Mouse (Mus musculus): ENCODE results near the gene Gm8773. TPM values are rescaled to one million over a fixed set of nuclear protein-coding genes. Genes with fewer than 3 reads are reported as not detected.

Gene Gm8773
- polyA plus RNA-seq, 1 experiment from 2014 or later, result 1.2 TPM

DNA sequence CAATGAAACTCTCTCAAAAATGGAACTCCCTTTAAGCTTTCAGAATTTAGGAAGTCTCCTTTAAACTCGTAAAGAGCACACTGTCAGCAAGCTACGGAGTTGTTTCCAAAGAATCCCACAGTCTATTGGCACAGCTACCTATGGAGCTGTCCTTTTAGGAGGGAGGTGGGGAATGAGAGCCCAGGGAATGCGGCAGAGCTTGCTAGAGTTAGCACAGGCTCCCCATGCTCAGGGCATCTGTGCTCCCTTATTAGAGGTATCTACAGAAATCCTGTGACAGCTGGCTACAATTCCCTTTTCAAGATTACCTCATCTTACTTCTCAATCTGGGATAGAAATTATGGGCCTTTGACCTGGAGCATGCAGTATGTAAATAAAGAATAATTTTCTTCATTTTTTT, 36.9 kb downstream of the Gm8773 start:
- no peaks in the 10 kb centered on the region for H3K36me3 ChIP-seq
- no peaks in the 10 kb centered on the region for H3K27me3 ChIP-seq
- no peak overlapping the region for H3K27ac ChIP-seq
- no peak overlapping the region for H3K4me2 ChIP-seq
- no peak overlapping the region for H3K4me3 ChIP-seq
- no peak for ATAC-seq (replicated peaks; ENCODE audit: insufficient number of reproducible peaks, insufficient read depth, low FRiP score, low read depth)
- H3K4me1 ChIP-seq (replicated peaks), result no peaks in the 10 kb centered on the region
- no peak overlapping the region for H3K9ac ChIP-seq
- no peaks in the 10 kb centered on the region for H3K9me3 ChIP-seq (replicated peaks)
- WGBS, result 35% methylated on average over 3 of the region's 3 CpGs

DNA sequence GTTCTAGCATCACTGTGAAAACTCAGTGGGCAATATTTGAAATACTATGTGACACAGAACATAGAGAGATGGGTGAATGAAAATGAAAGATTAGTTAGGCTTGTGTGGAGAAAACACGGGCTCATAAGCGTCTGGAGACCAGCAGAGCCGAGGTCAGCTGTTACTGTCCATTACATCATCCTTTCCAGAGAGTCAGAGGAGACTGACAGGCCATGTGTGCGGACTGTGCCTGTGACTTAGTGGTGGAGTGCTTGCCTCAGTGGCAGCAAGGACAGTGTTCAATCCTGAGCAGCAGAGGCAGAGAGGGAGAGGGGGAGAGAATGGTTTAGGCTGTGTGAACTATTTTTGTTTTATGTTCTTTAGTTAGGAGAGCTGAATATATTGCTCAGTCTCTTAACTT, 44.7 kb downstream of the Gm8773 start:
- H3K27ac ChIP-seq, result no peak overlapping the region
- WGBS, result 41% methylated on average over 4 of the region's 4 CpGs
- H3K4me2 ChIP-seq, result no peak overlapping the region
- H3K4me1 ChIP-seq (replicated peaks), result no peaks in the 10 kb centered on the region
- no peak for ATAC-seq (replicated peaks; ENCODE audit: insufficient number of reproducible peaks, insufficient read depth, low FRiP score, low read depth)
- no peaks in the 10 kb centered on the region for H3K36me3 ChIP-seq
- H3K27me3 ChIP-seq, result no peaks in the 10 kb centered on the region
- H3K4me3 ChIP-seq, result no peak overlapping the region
- H3K9ac ChIP-seq, result no peak overlapping the region
- no peaks in the 10 kb centered on the region for H3K9me3 ChIP-seq (replicated peaks)

DNA sequence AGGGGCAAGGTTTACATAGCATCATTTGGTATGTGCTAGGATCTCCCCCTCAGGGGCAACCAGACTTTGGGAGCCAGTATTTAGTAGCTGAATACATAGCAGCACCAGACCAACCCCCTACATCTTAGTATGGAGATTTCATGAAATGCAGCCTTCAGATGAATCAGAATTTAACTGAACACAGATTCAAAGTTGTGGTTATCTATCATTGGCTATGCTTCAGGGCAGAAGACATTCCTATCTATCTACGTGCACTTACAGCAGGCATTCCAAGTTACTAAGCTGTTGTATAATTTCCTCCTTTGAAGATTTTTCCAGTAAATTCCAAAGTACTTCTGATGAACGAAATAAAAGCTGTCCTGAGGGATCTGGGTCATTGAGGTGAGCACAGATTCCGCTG, 51.9 kb downstream of the Gm8773 start:
- no peak for ATAC-seq (replicated peaks; ENCODE audit: insufficient number of reproducible peaks, insufficient read depth, low FRiP score, low read depth)
- no peak overlapping the region for H3K27ac ChIP-seq
- H3K4me3 ChIP-seq, result no peak overlapping the region
- WGBS, result 58% methylated on average over 3 of the region's 3 CpGs
- no peaks in the 10 kb centered on the region for H3K4me1 ChIP-seq (replicated peaks)
- H3K4me2 ChIP-seq, result no peak overlapping the region
- H3K9ac ChIP-seq, result no peak overlapping the region
- H3K27me3 ChIP-seq, result no peaks in the 10 kb centered on the region
- no peaks in the 10 kb centered on the region for H3K36me3 ChIP-seq
- H3K9me3 ChIP-seq (replicated peaks), result no peaks in the 10 kb centered on the region

Other genes starting within 250 kb of the Gm8773 start
- gene Cdk14, start 153.5 kb upstream of the Gm8773 start, polyA plus RNA-seq (2015; fragmentation: Nextera tagmentation; extraction: Ambion mirVana), result 12.0 and 13.6 TPM in 2 replicates
- gene 1700015F17Rik, start 94.7 kb upstream of the Gm8773 start, polyA plus RNA-seq (2015; fragmentation: Nextera tagmentation; extraction: Ambion mirVana), result not detected in 2 replicates
- gene Cldn12, start 58.8 kb upstream of the Gm8773 start, polyA plus RNA-seq (2015; fragmentation: Nextera tagmentation; extraction: Ambion mirVana), result 9.9 and 11.4 TPM in 2 replicates
- gene Gtpbp10, start 14.3 kb upstream of the Gm8773 start, polyA plus RNA-seq (2015; fragmentation: Nextera tagmentation; extraction: Ambion mirVana), result 15.6 and 17.0 TPM in 2 replicates
- gene Cfap69, start 90.4 kb downstream of the Gm8773 start, polyA plus RNA-seq (2015; fragmentation: Nextera tagmentation; extraction: Ambion mirVana), result 1.6 and 1.9 TPM in 2 replicates
- gene Steap2, start 120.8 kb downstream of the Gm8773 start, polyA plus RNA-seq (2015; fragmentation: Nextera tagmentation; extraction: Ambion mirVana), result 1.9 and 2.9 TPM in 2 replicates
- gene Steap1, start 175.5 kb downstream of the Gm8773 start, polyA plus RNA-seq (2015; fragmentation: Nextera tagmentation; extraction: Ambion mirVana), result 1.7 and 2.3 TPM in 2 replicates

Data from heart, embryonic 15.5 days (tissue).